Mouse (Mus musculus) ES-Bruce4 (cell line): ENCODE data around the gene Pou1f1. TPM values are rescaled to one million over a fixed set of nuclear protein-coding genes. Genes with fewer than 3 reads are reported as not detected.

Source experiments
- H3K27ac ChIP-seq: 2 replicates; pipeline ENCODE4 v1.5.1; 2012; ENCODE audit warnings: low read length, inconsistent platforms; ENCODE audit not compliant: insufficient read depth
- H3K27me3 ChIP-seq: 2 replicates; pipeline ENCODE4 v1.6.1; 2012; ENCODE audit warnings: mild to moderate bottlenecking, low read length, inconsistent platforms; ENCODE audit not compliant: control insufficient read depth, poor library complexity, insufficient read depth, severe bottlenecking
- H3K36me3 ChIP-seq: 2 replicates; pipeline ENCODE4 v1.6.1; 2012; ENCODE audit warnings: inconsistent platforms, mild to moderate bottlenecking, low read length, moderate library complexity; ENCODE audit not compliant: control insufficient read depth, poor library complexity, insufficient read depth, severe bottlenecking
- H3K4me1 ChIP-seq: one replicate; pipeline ENCODE4 v1.8.1; 2011; ENCODE audit warnings: low read length; ENCODE audit not compliant: control insufficient read depth, insufficient read depth
- H3K4me3 ChIP-seq: 2 replicates; pipeline ENCODE4 v1.5.1; 2011; ENCODE audit warnings: low read depth, mild to moderate bottlenecking, low read length
- H3K9ac ChIP-seq: 2 replicates; pipeline ENCODE4 v1.6.1; 2012; ENCODE audit warnings: low read depth, mild to moderate bottlenecking, inconsistent platforms; ENCODE audit not compliant: poor library complexity, severe bottlenecking
- H3K9me3 ChIP-seq: replicated peaks from 2 replicates; pipeline ENCODE4 v1.6.1; 2012; ENCODE audit warnings: mild to moderate bottlenecking, low read length, inconsistent platforms; ENCODE audit not compliant: control insufficient read depth, poor library complexity, insufficient read depth, severe bottlenecking
- CTCF ChIP-seq: IDR thresholded peaks from one replicate; pipeline ENCODE4 v1.8.1; 2011; ENCODE audit warnings: low read depth, low read length
- EP300 ChIP-seq: IDR thresholded peaks from 2 replicates; pipeline ENCODE4 v1.6.1; 2011; ENCODE audit warnings: low read depth, low read length; ENCODE audit not compliant: insufficient read depth
- POLR2A ChIP-seq: IDR thresholded peaks from one replicate; pipeline ENCODE4 v1.8.1; 2011; ENCODE audit warnings: low read length; ENCODE audit not compliant: insufficient read depth
- polyA plus RNA-seq: library from polyadenylated mRNA; stranded (reverse); fragments of >200 nt; gene quantifications from 2 replicates; pipeline ENCODE4 v1.2.4, GENCODE M21; 2011; ENCODE audit warnings: low read depth; ENCODE audit not compliant: missing spikeins, insufficient read depth, insufficient read length

Gene Pou1f1
- polyA plus RNA-seq, 1 experiment: not detected

- Histone ChIP-seq H3K27me3 (no peaks in the 10 kb centered on the region), H3K9ac (no peak overlapping the region), H3K9me3 (no peaks in the 10 kb centered on the region), H3K27ac (no peak overlapping the region), H3K36me3 (no peaks in the 10 kb centered on the region), H3K4me3 (no peak overlapping the region), H3K4me1 (no peaks in the 10 kb centered on the region)
- TF ChIP-seq CTCF: no peak
- TF ChIP-seq EP300: no peak
- no peak for TF ChIP-seq POLR2A
Measured at GRCm38 (mm10) chr16:65514223-65514622, 6.1 kb upstream of the Pou1f1 start.

GRCm38 (mm10) chr16:65526004-65526403 is 5.7 kb downstream of the Pou1f1 start:
- Histone ChIP-seq H3K9me3 (no peaks in the 10 kb centered on the region), H3K27ac (no peak overlapping the region), H3K4me3 (no peak overlapping the region), H3K4me1 (no peaks in the 10 kb centered on the region), H3K27me3 (no peaks in the 10 kb centered on the region), H3K9ac (no peak overlapping the region), H3K36me3 (no peaks in the 10 kb centered on the region)
- TF ChIP-seq EP300: no peak
- no peak for TF ChIP-seq CTCF
- TF ChIP-seq POLR2A: no peak

GRCm38 (mm10) chr16:65526695-65527094 is 6.4 kb downstream of the Pou1f1 start:
- H3K4me1 ChIP-seq: no peaks in the 10 kb centered on the region
- H3K4me3 ChIP-seq: no peak overlapping the region
- H3K27ac ChIP-seq: no peak overlapping the region
- no peaks in the 10 kb centered on the region for H3K36me3 ChIP-seq
- no peaks in the 10 kb centered on the region for H3K27me3 ChIP-seq
- H3K9ac ChIP-seq: no peak overlapping the region
- TF ChIP-seq CTCF: no peak
- H3K9me3 ChIP-seq: no peaks in the 10 kb centered on the region

- no peaks in the 10 kb centered on the region for H3K36me3 ChIP-seq
- no peak overlapping the region for H3K9ac ChIP-seq
- TF ChIP-seq EP300 (no peak), POLR2A (no peak), CTCF (no peak)
Measured at GRCm38 (mm10) chr16:65529589-65529988, 9.3 kb downstream of the Pou1f1 start.

GRCm38 (mm10) chr16:65531663-65532062 is 11.4 kb downstream of the Pou1f1 start:
- no peak overlapping the region for H3K4me3 ChIP-seq
- no peaks in the 10 kb centered on the region for H3K27me3 ChIP-seq
- no peaks in the 10 kb centered on the region for H3K9me3 ChIP-seq
- no peak overlapping the region for H3K27ac ChIP-seq
- H3K36me3 ChIP-seq: no peaks in the 10 kb centered on the region
- no peak overlapping the region for H3K9ac ChIP-seq
- no peaks in the 10 kb centered on the region for H3K4me1 ChIP-seq
- TF ChIP-seq POLR2A: no peak
- TF ChIP-seq CTCF: no peak
- no peak for TF ChIP-seq EP300

More at GRCm38 (mm10) chr16:65529589-65529988, 9.3 kb downstream of the Pou1f1 start:
- Histone ChIP-seq H3K27ac (no peak overlapping the region), H3K4me1 (no peaks in the 10 kb centered on the region), H3K9me3 (no peaks in the 10 kb centered on the region), H3K27me3 (no peaks in the 10 kb centered on the region), H3K4me3 (no peak overlapping the region)

GRCm38 (mm10) chr16:65533315-65533999 is 13.1 kb downstream of the Pou1f1 start:
- TF ChIP-seq CTCF (no peak), EP300 (no peak), POLR2A (no peak)
- no peaks in the 10 kb centered on the region; the same call in 1 of the 2 replicates for H3K36me3 ChIP-seq
- no peak overlapping the region for H3K27ac ChIP-seq
- H3K4me1 ChIP-seq: no peaks in the 10 kb centered on the region
- H3K9ac ChIP-seq: no peak overlapping the region
- H3K4me3 ChIP-seq: no peak overlapping the region
- no peaks in the 10 kb centered on the region for H3K9me3 ChIP-seq
- no peaks in the 10 kb centered on the region for H3K27me3 ChIP-seq
